Mouse (Mus musculus) heart, postnatal 0 days (tissue): Measurements from ENCODE around the gene Cutal. TPM values are rescaled to one million over a fixed set of nuclear protein-coding genes. Genes with fewer than 3 reads are reported as not detected.

Source experiments
- ATAC-seq: fragments of 200-750 bp; cut with Nextera tagmentation; 2 replicates; pipeline ENCODE4 v1.8.0; 2017; ENCODE audit warnings: low read depth, moderate number of reproducible peaks, moderate library complexity; ENCODE audit not compliant: insufficient read depth
- DNase-seq: peaks from one replicate; pipeline ENCODE4 v3.0.0-alpha.2; 2016; ENCODE audit warnings: low spot score
- H3K27ac ChIP-seq: fragments of 300-500 bp; sonication (generic); 2 replicates; pipeline ENCODE4 v1.5.1; 2014; ENCODE audit warnings: low read depth, mild to moderate bottlenecking
- H3K27me3 ChIP-seq: fragments of 300-500 bp; sonication (generic); 2 replicates; pipeline ENCODE4 v1.6.1; 2014; ENCODE audit warnings: low read length, mixed read lengths; ENCODE audit not compliant: control insufficient read depth, insufficient read depth
- H3K36me3 ChIP-seq: fragments of 300-500 bp; sonication (generic); replicated peaks from 2 replicates; pipeline ENCODE4 v1.6.1; 2014; ENCODE audit warnings: low read length, mixed read lengths; ENCODE audit not compliant: control insufficient read depth, insufficient read depth
- H3K4me1 ChIP-seq: fragments of 300-500 bp; sonication (generic); 2 replicates; pipeline ENCODE4 v1.6.1; 2014; ENCODE audit warnings: antibody characterized with exemption; ENCODE audit not compliant: control insufficient read depth, insufficient read depth
- H3K4me2 ChIP-seq: fragments of 300-500 bp; sonication (generic); 2 replicates; pipeline ENCODE4 v1.6.1; 2014; ENCODE audit warnings: low read depth, mild to moderate bottlenecking, low read length, moderate library complexity
- H3K4me3 ChIP-seq: fragments of 300-500 bp; sonication (generic); 2 replicates; pipeline ENCODE4 v1.5.1; 2014; ENCODE audit warnings: low read depth, low read length
- H3K9ac ChIP-seq: fragments of 300-500 bp; sonication (generic); replicated peaks from 2 replicates; pipeline ENCODE4 v1.6.1; 2014; ENCODE audit warnings: low read depth, low read length, mixed read lengths
- H3K9me3 ChIP-seq: fragments of 300-500 bp; sonication (generic); replicated peaks from 2 replicates; pipeline ENCODE4 v1.6.1; 2016; ENCODE audit warnings: low read length; ENCODE audit not compliant: control insufficient read depth
- CTCF ChIP-seq: IDR thresholded peaks from 2 replicates; pipeline ENCODE4 v1.5.1; 2016; ENCODE audit warnings: antibody characterized with exemption, control low read depth, low read depth
- EP300 ChIP-seq: IDR thresholded peaks from 2 replicates; pipeline ENCODE4 v1.6.1; 2016; ENCODE audit warnings: antibody characterized with exemption, low read depth
- WGBS: fragments of 180-500 bp; shearing (Covaris S2); extraction: QIAGEN DNeasy Blood & Tissue Kit; methylation state at CpG from one replicate; pipeline ENCODE4 v1.1.7; 2014; 5-methylcytosine and 5-hydroxymethylcytosine counted together
- polyA plus RNA-seq: library from polyadenylated mRNA; unstranded; fragments of >200 nt; fragmentation: Nextera tagmentation; extraction: Ambion mirVana; gene quantifications from 2 replicates; pipeline ENCODE4 v1.2.1, GENCODE M21; 2015
- total RNA-seq: library from RNA; depleted of rRNA; stranded (reverse); fragments of >200 nt; gene quantifications from 2 replicates; pipeline ENCODE4 v1.2.3, GENCODE M21; 2014; ENCODE audit warnings: low replicate concordance

Cutal gene
- total and polyA plus RNA-seq, 2 experiments from 2014 or later = 0.19 to 0.25 TPM

DNA sequence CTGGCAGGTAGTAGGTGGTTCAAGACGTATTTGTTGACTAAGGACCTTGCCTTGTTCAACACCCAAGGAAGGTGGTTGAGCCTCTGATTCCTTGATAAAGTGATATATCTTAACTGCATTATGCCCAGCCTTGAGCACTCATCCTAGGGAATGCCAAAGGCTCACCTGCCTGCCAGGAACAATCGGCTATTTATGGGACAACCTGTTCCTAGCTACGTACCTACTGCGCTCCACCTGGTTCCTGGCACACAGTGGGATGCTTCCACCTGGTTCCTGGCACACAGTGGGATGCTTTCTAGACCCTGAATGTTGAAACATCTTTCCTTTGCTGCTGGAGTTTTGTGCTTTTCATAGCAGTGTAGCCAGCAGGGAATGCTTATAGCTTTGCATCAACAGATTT lies 35.5 kb downstream of the Cutal start:
- H3K4me3 ChIP-seq = no peak overlapping the region
- H3K4me1 ChIP-seq = peaks cover 17% of the 10 kb centered on the region
- TF ChIP-seq CTCF (no peak), EP300 (no peak)
- no peak overlapping the region for H3K9ac ChIP-seq
- WGBS = 88% methylated on average over 4 of the region's 4 CpGs
- no peak overlapping the region for H3K4me2 ChIP-seq
- H3K9me3 ChIP-seq = no peaks in the 10 kb centered on the region
- H3K36me3 ChIP-seq = no peaks in the 10 kb centered on the region
- ATAC-seq (no peak), DNase-seq (no peak)
- no peak overlapping the region for H3K27ac ChIP-seq
- H3K27me3 ChIP-seq = 0 out of 2 replicates have a peak, but pooled peaks cover 6% of the 10 kb centered on the region

DNA sequence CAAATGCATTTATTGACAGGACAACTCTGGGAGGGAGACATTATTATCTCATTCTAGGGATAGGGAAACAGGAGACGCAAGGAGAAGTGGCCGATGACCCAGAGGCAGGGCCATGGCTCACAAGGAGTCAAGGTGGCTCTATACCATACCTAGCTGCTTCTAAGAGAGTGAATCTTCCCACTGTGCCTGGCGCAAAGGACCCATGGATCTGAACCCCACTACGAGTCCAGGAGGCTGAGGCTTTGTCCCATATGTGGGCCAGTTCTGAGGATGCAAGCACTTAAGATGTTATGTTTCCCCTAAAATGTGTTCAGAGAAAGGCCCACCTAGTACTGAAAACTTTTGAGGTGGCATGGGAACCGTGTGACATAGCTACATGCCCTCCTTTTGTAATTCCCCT lies 37.7 kb downstream of the Cutal start:
- no peaks in the 10 kb centered on the region for H3K9me3 ChIP-seq
- H3K4me2 ChIP-seq = no peak overlapping the region
- no peak overlapping the region for H3K27ac ChIP-seq
- H3K36me3 ChIP-seq = no peaks in the 10 kb centered on the region
- DNase-seq (no peak), ATAC-seq (no peak)
- peaks cover 23% of the 10 kb centered on the region for H3K4me1 ChIP-seq
- H3K4me3 ChIP-seq = no peak overlapping the region
- TF ChIP-seq EP300 (no peak), CTCF (no peak)
- WGBS = 87% methylated on average over 5 of the region's 5 CpGs
- 0 out of 2 replicates have a peak, but pooled peaks cover 6% of the 10 kb centered on the region for H3K27me3 ChIP-seq
- no peak overlapping the region for H3K9ac ChIP-seq

DNA sequence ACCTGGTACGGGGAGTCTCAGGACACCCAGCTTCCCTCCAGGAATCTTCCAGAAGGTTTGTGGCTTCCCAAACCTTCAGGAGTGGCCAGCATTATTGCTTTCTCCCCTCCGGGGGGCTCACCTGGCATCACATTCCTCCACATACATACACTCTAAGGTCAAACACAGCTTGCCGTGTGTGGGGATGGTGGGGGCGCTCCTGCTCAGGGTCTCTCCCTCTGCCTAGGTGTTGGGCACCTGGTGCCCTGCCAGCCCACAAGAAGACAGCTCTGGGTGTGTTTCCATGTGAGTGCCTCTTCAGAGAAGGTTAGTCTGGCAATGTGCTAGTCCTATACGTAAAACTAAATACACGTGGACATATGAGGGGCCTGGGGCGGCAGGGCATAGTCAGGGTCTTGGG lies 38.4 kb downstream of the Cutal start:
- 55% methylated on average over 7 of the region's 7 CpGs for WGBS
- 0 out of 2 replicates have a peak, but pooled peaks cover 6% of the 10 kb centered on the region for H3K27me3 ChIP-seq
- peaks cover 23% of the 10 kb centered on the region for H3K4me1 ChIP-seq
- peak overlapping the region; percentile 97 for H3K4me2 ChIP-seq
- H3K9ac ChIP-seq = no peak overlapping the region
- DNase-seq (no peak), ATAC-seq (no peak)
- H3K9me3 ChIP-seq = no peaks in the 10 kb centered on the region
- TF ChIP-seq EP300 = no peak
- no peak for TF ChIP-seq CTCF
- peak overlapping the region; percentile 72 for H3K4me3 ChIP-seq
- no peak overlapping the region for H3K27ac ChIP-seq
- H3K36me3 ChIP-seq = no peaks in the 10 kb centered on the region

GRCm38 (mm10) chr2:34913218-34914068 lies 39.2 kb downstream of the Cutal start, which contains the start of gene Phf19:
TSS of gene Phf19 (minus strand) at chr2:34914026.
- peak; percentile 51 for ATAC-seq
- peak within 1 kb of the TSS; percentile 58 for H3K9ac ChIP-seq
- H3K27ac ChIP-seq = peak within 1 kb of the TSS; percentile 46; the same call in 1 of the 2 replicates
- H3K4me3 ChIP-seq = peak within 1 kb of the TSS; percentile 72
- TF ChIP-seq EP300 (no peak), CTCF (no peak)
- H3K27me3 ChIP-seq = 0 out of 2 replicates have a peak, but pooled peaks cover 6% of the 10 kb centered on the region
- peaks cover 23% of the 10 kb centered on the region for H3K4me1 ChIP-seq
- no peak for DNase-seq
- no peaks in the 10 kb centered on the region for H3K36me3 ChIP-seq
- 2% methylated on average over 62 of the region's 64 CpGs for WGBS
- no peaks in the 10 kb centered on the region for H3K9me3 ChIP-seq
- H3K4me2 ChIP-seq = peak within 1 kb of the TSS; percentile 97

DNA sequence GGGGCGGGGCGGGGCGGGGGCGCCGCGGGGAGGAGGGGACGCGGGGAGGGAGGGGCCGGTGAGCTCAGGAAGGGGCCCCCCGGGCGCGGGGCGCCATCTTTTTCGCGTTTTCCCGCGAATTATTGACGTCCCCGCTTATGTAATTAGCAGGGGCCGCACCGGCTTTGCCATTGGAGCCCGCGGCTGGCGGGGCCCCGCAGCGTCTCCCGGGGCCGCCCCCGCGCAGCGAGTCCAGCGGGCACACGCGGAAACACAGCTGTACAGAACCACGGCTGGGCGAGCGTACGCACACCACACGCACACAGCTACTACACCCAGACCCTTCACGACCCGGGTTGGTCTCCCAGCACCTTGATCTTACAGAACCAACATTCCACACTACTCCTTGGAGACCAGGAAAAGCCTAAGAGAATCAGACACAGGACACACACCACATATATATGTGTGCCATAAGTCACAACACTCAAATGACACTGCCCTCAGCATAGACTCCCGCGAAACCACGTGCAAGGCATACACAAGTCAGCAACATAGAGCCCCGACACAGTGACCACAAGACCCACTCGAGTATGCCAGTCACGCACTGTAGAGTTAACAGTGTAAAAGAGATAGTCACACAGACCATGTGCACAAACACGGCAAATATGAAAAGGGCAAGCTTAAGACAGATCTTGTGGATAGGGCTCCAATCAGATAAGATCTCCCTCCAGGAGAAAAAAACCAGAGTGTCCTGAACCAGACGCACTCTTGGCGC lies 40.0 kb downstream of the Cutal start:
- TF ChIP-seq EP300 = no peak
- TF ChIP-seq CTCF = no peak
- peak overlapping the region; percentile 1; the same call in 1 of the 2 replicates for H3K27ac ChIP-seq
- peaks cover 23% of the 10 kb centered on the region for H3K4me1 ChIP-seq
- 5% methylated on average over 38 of the region's 50 CpGs for WGBS
- peak overlapping the region; percentile 97 for H3K4me2 ChIP-seq
- ATAC-seq = peak; percentile 48
- H3K36me3 ChIP-seq = no peaks in the 10 kb centered on the region
- H3K4me3 ChIP-seq = peak overlapping the region; percentile 72
- H3K27me3 ChIP-seq = 0 out of 2 replicates have a peak, but pooled peaks cover 6% of the 10 kb centered on the region
- H3K9me3 ChIP-seq = no peaks in the 10 kb centered on the region
- peak overlapping the region; percentile 58 for H3K9ac ChIP-seq
- DNase-seq = no peak
